Mouse (Mus musculus): ENCODE results near the gene Gm28919.
"Not testable (repeated sequence)": the region's sequence is repeated elsewhere in the genome, so short reads cannot be mapped to it uniquely, and the experiment has no call there.

Gm28919 gene

GRCm38 (mm10) chrY:6583246-6583645, at the start of gene Gm28919:
Gene Gm28919, plus strand, starts transcription at chrY:6583546.
- ATAC-seq (ENCODE audit: insufficient number of reproducible peaks, low FRiP score, low TSS enrichment): not testable (repeated sequence)

Data from cerebellum, adult (tissue).